Mouse (Mus musculus): Measurements from ENCODE around the gene Stra6. TPM values are rescaled to one million over a fixed set of nuclear protein-coding genes. Genes with fewer than 3 reads are reported as not detected.

Gene Stra6
- total and polyA plus RNA-seq, 2 experiments from 2014 or later = 11.0 to 16.2 TPM

DNA sequence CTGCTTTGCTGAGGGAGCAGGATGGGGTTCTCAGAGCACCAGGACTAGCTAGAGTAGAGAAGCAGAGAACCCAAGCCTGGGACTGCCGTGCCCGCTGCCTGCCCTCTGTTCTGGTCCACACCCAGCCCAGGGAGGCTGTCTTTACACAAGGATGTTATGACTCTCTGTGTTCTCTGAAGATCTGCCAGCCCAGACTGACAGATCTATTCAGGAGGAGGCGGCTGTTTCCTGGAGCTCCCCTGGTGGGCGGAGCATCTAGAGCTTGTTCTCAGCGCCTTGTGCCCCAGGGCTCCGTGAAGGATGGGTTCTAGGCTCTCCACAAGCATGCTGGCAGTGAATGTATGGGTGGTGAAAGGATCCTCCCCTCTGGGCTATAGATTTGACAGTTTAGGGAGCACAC lies 76.4 kb downstream of the Stra6 start:
- Histone ChIP-seq H3K9ac (no peak overlapping the region), H3K4me1 (ENCODE audit: insufficient read depth) (peaks cover 6% of the 10 kb centered on the region; the same call in 1 of the 2 replicates), H3K27me3 (ENCODE audit: insufficient read depth, low read length) (no peaks in the 10 kb centered on the region), H3K27ac (ENCODE audit: low read depth, low read length) (no peak overlapping the region), H3K9me3 (ENCODE audit: low read length) (no peaks in the 10 kb centered on the region), H3K4me2 (ENCODE audit: low read depth) (no peak overlapping the region), H3K36me3 (ENCODE audit: insufficient read depth) (no peaks in the 10 kb centered on the region), H3K4me3 (ENCODE audit: low read depth, low read length) (no peak overlapping the region)
- 26% methylated on average over 6 of the region's 6 CpGs for WGBS
- DNase-seq (no peak), ATAC-seq (peak; percentile 51)
- TF ChIP-seq CTCF (IDR thresholded peaks at IDR 0.05; ENCODE audit: low read depth) = no peak

DNA sequence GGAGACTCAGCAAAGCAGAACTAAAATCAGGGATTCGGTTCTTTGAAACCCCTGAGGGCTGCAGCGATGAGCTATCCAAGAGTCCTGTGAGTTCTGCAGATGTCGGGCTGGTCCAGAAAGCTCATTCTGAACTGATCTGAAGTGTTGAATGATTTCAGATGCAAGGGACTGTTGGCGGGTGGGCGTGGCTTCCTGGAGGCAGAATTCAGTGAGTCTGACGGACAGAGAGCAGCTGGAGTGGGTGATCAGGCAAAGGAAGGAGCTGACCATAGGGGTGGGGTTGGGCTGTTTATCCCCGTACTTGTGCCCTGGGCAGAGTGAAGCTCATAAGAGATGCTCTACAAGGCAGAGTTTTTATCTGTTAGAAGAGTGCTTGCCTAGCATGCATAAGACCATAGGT lies 79.8 kb downstream of the Stra6 start:
- Histone ChIP-seq H3K27me3 (ENCODE audit: insufficient read depth, low read length) (no peaks in the 10 kb centered on the region), H3K9ac (no peak overlapping the region), H3K4me1 (ENCODE audit: insufficient read depth) (peaks cover 6% of the 10 kb centered on the region; the same call in 1 of the 2 replicates), H3K4me3 (ENCODE audit: low read depth, low read length) (no peak overlapping the region), H3K36me3 (ENCODE audit: insufficient read depth) (no peaks in the 10 kb centered on the region), H3K4me2 (ENCODE audit: low read depth) (no peak overlapping the region), H3K27ac (ENCODE audit: low read depth, low read length) (no peak overlapping the region), H3K9me3 (ENCODE audit: low read length) (no peaks in the 10 kb centered on the region)
- no peak for TF ChIP-seq CTCF (IDR thresholded peaks at IDR 0.05; ENCODE audit: low read depth)
- ATAC-seq (no peak), DNase-seq (no peak)
- WGBS = 46% methylated on average over 7 of the region's 7 CpGs

DNA sequence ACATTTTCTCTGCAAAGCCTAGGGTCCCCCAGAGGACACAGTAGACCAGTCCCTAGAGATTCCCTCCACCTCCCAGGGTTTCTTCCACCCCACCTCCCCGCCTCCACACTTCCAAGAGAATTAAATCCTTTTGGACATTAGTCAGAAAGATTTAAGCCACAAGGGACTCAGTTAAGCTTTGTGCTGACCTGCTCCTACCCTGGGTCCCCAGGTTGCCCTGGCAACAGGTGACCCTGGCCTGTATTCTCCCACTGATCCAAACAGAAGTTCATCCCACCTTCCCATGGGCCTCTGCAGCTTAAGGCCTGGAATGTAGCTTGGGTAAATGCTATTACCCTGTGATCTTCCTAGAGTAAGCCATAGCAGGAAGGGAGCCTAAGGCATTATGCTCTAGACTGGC lies 81.1 kb downstream of the Stra6 start:
- Histone ChIP-seq H3K36me3 (ENCODE audit: insufficient read depth) (no peaks in the 10 kb centered on the region), H3K4me3 (ENCODE audit: low read depth, low read length) (no peak overlapping the region), H3K9me3 (ENCODE audit: low read length) (no peaks in the 10 kb centered on the region), H3K4me1 (ENCODE audit: insufficient read depth) (peaks cover 6% of the 10 kb centered on the region; the same call in 1 of the 2 replicates), H3K9ac (no peak overlapping the region), H3K4me2 (ENCODE audit: low read depth) (no peak overlapping the region), H3K27ac (ENCODE audit: low read depth, low read length) (no peak overlapping the region), H3K27me3 (ENCODE audit: insufficient read depth, low read length) (no peaks in the 10 kb centered on the region)
- no peak for DNase-seq
- 55% methylated on average over 1 of the region's 1 CpGs for WGBS
- no peak for TF ChIP-seq CTCF (IDR thresholded peaks at IDR 0.05; ENCODE audit: low read depth)
- no peak for ATAC-seq

DNA sequence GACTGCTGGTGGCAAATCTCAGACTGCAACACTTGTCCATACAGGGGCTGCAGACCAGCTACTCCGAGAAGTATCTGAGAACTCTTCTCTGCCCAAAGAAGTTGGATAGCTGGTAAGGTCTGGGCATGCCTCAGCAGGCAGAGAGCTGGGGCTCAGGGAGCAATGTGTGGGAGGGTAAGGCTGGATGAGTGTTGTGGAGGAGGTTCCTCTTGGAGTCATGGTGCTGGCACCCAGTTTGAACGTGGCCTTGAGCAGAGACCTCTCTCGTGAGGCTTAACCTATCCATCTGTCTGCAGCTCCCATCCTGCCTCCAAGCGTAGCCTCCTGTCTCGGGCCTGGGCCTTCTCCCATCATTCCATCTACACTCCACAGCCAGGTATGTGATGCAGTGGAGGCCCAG lies 81.8 kb downstream of the Stra6 start:
- no peaks in the 10 kb centered on the region for H3K36me3 ChIP-seq (ENCODE audit: insufficient read depth)
- H3K27ac ChIP-seq (ENCODE audit: low read depth, low read length) = no peak overlapping the region
- no peak overlapping the region for H3K4me2 ChIP-seq (ENCODE audit: low read depth)
- no peak overlapping the region for H3K4me3 ChIP-seq (ENCODE audit: low read depth, low read length)
- H3K4me1 ChIP-seq (ENCODE audit: insufficient read depth) = no peaks in the 10 kb centered on the region
- no peak for TF ChIP-seq CTCF (IDR thresholded peaks at IDR 0.05; ENCODE audit: low read depth)
- no peaks in the 10 kb centered on the region for H3K27me3 ChIP-seq (ENCODE audit: insufficient read depth, low read length)
- 84% methylated on average over 5 of the region's 5 CpGs for WGBS
- ATAC-seq (no peak), DNase-seq (no peak)
- H3K9ac ChIP-seq = no peak overlapping the region
- H3K9me3 ChIP-seq (ENCODE audit: low read length) = no peaks in the 10 kb centered on the region

DNA sequence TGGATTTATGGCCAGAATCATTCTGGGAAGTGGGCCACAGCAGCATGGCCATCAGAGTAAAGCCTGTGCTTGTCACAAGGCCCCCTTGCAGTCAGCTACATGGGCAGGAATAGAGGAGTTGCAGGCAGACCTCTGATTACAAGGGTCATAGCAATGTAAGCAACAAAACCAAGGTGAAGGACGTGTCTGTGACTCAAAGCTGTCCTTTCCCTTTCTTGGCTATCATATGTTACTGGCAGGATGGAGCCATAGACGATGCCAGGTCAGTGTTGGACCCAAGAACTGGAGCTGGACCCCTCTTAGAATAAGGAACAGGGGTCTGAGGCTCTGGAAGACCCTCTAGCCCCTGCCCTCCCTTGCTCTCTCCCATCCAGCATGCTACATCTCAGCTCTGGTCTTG lies 85.2 kb downstream of the Stra6 start:
- Histone ChIP-seq H3K27ac (ENCODE audit: low read depth, low read length) (no peak overlapping the region), H3K4me1 (ENCODE audit: insufficient read depth) (no peaks in the 10 kb centered on the region), H3K27me3 (ENCODE audit: insufficient read depth, low read length) (no peaks in the 10 kb centered on the region), H3K36me3 (ENCODE audit: insufficient read depth) (no peaks in the 10 kb centered on the region), H3K4me3 (ENCODE audit: low read depth, low read length) (no peak overlapping the region), H3K4me2 (ENCODE audit: low read depth) (no peak overlapping the region), H3K9me3 (ENCODE audit: low read length) (no peaks in the 10 kb centered on the region), H3K9ac (no peak overlapping the region)
- ATAC-seq (no peak), DNase-seq (no peak)
- TF ChIP-seq CTCF (IDR thresholded peaks at IDR 0.05; ENCODE audit: low read depth) = no peak
- WGBS = 57% methylated on average over 2 of the region's 2 CpGs

DNA sequence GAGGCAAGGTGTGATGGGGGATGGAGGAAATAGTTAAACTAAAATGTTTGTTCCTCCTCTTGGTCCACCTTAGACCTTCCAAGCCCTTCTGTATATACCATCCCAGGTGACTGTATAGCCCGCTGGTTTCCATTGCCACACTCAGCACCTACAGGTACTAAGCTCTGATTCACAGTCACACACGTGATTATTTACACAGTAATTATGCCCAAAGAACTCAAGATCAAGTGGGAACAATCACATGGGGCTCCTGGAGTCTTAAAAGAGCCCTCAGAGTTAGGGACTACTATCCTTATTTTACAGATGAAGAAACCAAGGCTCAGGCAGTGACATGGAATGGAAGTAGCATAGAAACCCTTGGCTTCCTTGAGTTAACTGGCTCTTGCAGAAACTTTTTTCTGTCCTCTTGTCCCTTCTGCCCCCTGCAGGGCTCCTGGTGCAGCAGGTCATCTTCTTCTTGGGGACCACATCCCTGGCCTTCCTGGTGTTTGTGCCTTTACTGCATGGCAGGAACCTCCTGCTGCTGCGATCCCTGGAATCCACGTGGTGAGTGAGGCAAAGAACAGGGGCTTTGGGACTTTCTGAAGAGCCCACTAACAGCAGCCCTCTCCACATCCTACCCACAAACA lies 87.3 kb downstream of the Stra6 start:
- Histone ChIP-seq H3K4me2 (ENCODE audit: low read depth) (no peak overlapping the region), H3K27me3 (ENCODE audit: insufficient read depth, low read length) (no peaks in the 10 kb centered on the region), H3K36me3 (ENCODE audit: insufficient read depth) (no peaks in the 10 kb centered on the region), H3K27ac (ENCODE audit: low read depth, low read length) (no peak overlapping the region), H3K9ac (no peak overlapping the region), H3K4me3 (ENCODE audit: low read depth, low read length) (no peak overlapping the region), H3K4me1 (ENCODE audit: insufficient read depth) (no peaks in the 10 kb centered on the region), H3K9me3 (ENCODE audit: low read length) (no peaks in the 10 kb centered on the region)
- no peak for DNase-seq
- 75% methylated on average over 4 of the region's 4 CpGs for WGBS
- ATAC-seq = no peak
- peak; percentile 20; the same call in 1 of the 2 replicates for TF ChIP-seq CTCF (IDR thresholded peaks at IDR 0.05; ENCODE audit: low read depth)

DNA sequence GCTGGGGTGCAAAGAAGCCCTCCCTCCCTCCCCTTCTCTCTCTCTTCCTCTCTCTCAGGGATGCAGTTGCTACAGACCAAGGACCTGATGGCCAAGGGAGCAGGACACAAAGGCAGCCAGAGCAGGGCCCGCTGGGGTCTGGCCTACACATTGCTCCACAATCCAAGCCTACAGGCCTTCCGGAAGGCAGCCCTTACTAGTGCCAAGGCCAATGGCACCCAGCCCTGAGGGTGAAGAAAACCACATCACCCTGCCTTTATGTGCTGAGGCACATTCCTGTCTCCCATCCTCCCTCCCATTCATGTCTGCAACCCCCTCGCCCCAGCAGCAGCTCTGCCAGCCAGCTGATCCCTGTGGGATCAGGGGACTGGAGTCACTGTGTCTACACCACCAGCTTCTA lies 89.5 kb downstream of the Stra6 start:
- ATAC-seq (peak; percentile 77), DNase-seq (peak; percentile 15)
- no peak for TF ChIP-seq CTCF (IDR thresholded peaks at IDR 0.05; ENCODE audit: low read depth)
- H3K4me2 ChIP-seq (ENCODE audit: low read depth) = no peak overlapping the region
- no peaks in the 10 kb centered on the region for H3K4me1 ChIP-seq (ENCODE audit: insufficient read depth)
- WGBS = 64% methylated on average over 3 of the region's 3 CpGs
- H3K9me3 ChIP-seq (ENCODE audit: low read length) = no peaks in the 10 kb centered on the region
- no peaks in the 10 kb centered on the region for H3K27me3 ChIP-seq (ENCODE audit: insufficient read depth, low read length)
- no peak overlapping the region for H3K9ac ChIP-seq
- H3K36me3 ChIP-seq (ENCODE audit: insufficient read depth) = no peaks in the 10 kb centered on the region
- H3K4me3 ChIP-seq (ENCODE audit: low read depth, low read length) = no peak overlapping the region
- H3K27ac ChIP-seq (ENCODE audit: low read depth, low read length) = no peak overlapping the region

All from forebrain, postnatal 0 days (tissue).